Mouse (Mus musculus): Measurements from ENCODE around the gene Arrdc2. TPM values are rescaled to one million over a fixed set of nuclear protein-coding genes. Genes with fewer than 3 reads are reported as not detected.

The Arrdc2 gene
- total RNA-seq, 2 experiments from 2014 or later = 19.5 to 20.7 TPM

- intact Hi-C loops (cut with DNase I) = loop anchor here (1.0 kb wide), 1 partner anchor 24 kb away; the partner anchor contains the start of gene Rpl18a
- DNase-seq (ENCODE audit: extremely low spot score in 1 of 2, low spot score in 2 of 2) = peak; percentile 94 to 96
- H3K4me3 ChIP-seq = peak within 1 kb of the TSS; percentile 99
- peak within 1 kb of the TSS; percentile 96 for H3K27ac ChIP-seq
- TF ChIP-seq CTCF (IDR thresholded peaks at IDR 0.05) = no peak; the same call in none of the 2 replicates
Observed at GRCm38 (mm10) chr8:70873364-70873985, 34.0 kb upstream of the Arrdc2 start, which contains the start of gene Ccdc124. TSS of gene Ccdc124 (minus strand) at chr8:70873935.

DNA sequence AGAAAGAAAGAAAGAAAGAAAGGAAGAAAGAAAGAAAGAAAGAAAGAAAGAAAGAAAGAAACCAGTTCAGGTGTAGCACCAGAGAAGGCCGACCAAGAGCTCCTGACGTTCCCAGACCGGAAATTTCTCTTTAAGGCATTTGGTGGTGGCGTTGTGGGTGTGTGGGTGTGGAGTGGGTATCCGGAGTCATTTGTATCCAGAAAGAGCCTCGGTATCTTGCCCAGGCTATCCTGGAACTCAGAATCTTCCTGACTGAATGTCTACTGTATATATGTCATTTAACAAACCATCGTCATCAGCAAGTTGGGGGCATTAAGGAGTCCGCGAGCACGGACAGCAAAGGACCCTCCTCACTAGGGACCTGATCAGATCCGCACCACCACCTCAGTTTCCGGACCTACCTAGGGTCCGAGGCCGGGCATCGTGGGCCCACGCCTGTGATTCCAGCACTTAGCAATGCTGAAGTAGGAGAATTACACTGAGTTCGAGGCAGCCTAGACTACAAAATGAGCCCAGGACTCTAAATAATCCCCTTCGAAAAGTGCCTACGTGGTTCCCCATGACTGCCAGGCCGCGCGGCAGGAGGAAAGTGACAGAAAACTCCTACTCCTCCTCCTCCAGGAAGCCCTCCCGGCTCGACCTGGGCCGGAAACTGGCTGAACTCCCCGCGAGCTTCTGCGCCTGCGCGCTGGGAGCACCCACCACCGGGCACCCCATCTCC, 33.3 kb upstream of the Arrdc2 start:
- Histone ChIP-seq H3K4me3 (peak overlapping the region; percentile 99), H3K27ac (peak overlapping the region; percentile 96)
- DNase-seq (ENCODE audit: extremely low spot score in 1 of 2, low spot score in 2 of 2) = no peak
- intact Hi-C loops (cut with DNase I) = loop anchor here (1.0 kb wide), 1 partner anchor 24 kb away; the partner anchor contains the start of gene Rpl18a
- TF ChIP-seq CTCF (IDR thresholded peaks at IDR 0.05) = no peak

DNA sequence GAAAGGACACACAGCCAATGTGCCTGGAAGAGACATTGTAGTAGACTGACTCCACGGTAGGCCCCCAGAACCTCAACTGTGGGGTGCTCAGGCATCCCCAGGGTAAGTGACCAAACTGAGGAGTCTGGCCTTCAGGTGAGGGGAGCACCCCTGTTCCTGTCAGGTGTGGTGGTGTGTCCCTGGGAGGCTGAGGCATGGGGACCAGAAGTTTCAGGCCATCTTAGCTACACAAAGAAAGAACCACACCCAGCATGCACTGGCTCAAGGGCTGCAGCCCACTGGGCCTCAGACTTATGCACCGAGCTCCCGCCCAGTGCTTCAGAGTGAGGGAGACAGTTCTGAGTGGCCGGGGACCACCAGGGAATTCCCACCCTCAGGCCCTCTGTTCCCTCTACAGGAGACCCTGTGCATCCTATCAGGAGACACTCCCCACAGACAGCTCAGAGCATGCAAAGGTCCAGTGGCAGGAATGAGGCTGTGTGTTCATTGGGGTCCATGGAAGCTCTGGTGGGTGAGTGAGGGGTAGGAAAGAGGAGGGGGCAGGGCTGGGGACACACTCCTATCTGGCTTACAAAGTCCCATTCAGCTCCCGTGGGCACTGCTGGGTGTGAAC, 31.8 kb upstream of the Arrdc2 start:
- Histone ChIP-seq H3K4me3 (no peak overlapping the region), H3K27ac (no peak overlapping the region)
- TF ChIP-seq CTCF (IDR thresholded peaks at IDR 0.05) = no peak
- intact Hi-C loops (cut with DNase I) = no loop called here
- DNase-seq (ENCODE audit: extremely low spot score in 1 of 2, low spot score in 2 of 2) = no peak

GRCm38 (mm10) chr8:70869601-70870041, 30.1 kb upstream of the Arrdc2 start:
- H3K27ac ChIP-seq = peak overlapping the region; percentile 37
- no peak overlapping the region for H3K4me3 ChIP-seq
- TF ChIP-seq CTCF (IDR thresholded peaks at IDR 0.05) = peak; percentile 94
- intact Hi-C loops (cut with DNase I) = loop anchor here (1.0 kb wide), 1 partner anchor 25 kb away; no protein-coding TSS in a partner anchor
- DNase-seq (ENCODE audit: extremely low spot score in 1 of 2, low spot score in 2 of 2) = peak; percentile 78

DNA sequence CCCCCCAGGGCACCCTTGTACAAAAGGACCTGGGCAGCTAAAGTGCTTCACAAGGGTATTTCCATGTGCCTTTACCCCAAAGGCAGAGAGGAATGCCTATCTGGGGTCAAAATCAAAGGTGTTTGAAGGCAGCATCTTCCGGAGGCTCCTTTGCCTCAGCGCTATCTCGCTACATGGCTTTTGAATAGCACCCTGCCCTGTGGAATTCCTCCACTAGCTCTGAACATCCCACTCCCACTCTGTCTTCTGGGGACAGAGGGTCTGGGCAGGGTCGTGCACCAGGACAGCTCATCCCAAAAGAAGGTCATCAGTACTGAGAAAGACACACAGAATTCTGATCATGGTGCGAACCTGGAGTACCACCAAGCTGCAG, 29.7 kb upstream of the Arrdc2 start:
- no peak for TF ChIP-seq CTCF (IDR thresholded peaks at IDR 0.05)
- Histone ChIP-seq H3K4me3 (no peak overlapping the region), H3K27ac (peak overlapping the region; percentile 30)
- no peak for DNase-seq (ENCODE audit: extremely low spot score in 1 of 2, low spot score in 2 of 2)
- intact Hi-C loops (cut with DNase I) = loop anchor here (1.0 kb wide), 1 partner anchor 25 kb away; no protein-coding TSS in a partner anchor

GRCm38 (mm10) chr8:70868559-70869198, 29.2 kb upstream of the Arrdc2 start:
- peak overlapping the region; percentile 30 for H3K27ac ChIP-seq
- intact Hi-C loops (cut with DNase I) = loop anchor here (1.0 kb wide), 1 partner anchor 24 kb away; no protein-coding TSS in a partner anchor
- DNase-seq (ENCODE audit: extremely low spot score in 1 of 2, low spot score in 2 of 2) = no peak

GRCm38 (mm10) chr8:70866566-70866965, 27.0 kb upstream of the Arrdc2 start:
- Histone ChIP-seq H3K27ac (no peak overlapping the region; the same call in 1 of the 2 replicates), H3K4me3 (no peak overlapping the region)
- intact Hi-C loops (cut with DNase I) = no loop called here
- no peak for TF ChIP-seq CTCF (IDR thresholded peaks at IDR 0.05)
- no peak for DNase-seq (ENCODE audit: extremely low spot score in 1 of 2, low spot score in 2 of 2)

More at GRCm38 (mm10) chr8:70868559-70869198, 29.2 kb upstream of the Arrdc2 start:
- no peak; the same call in 1 of the 2 replicates for TF ChIP-seq CTCF (IDR thresholded peaks at IDR 0.05)
- no peak overlapping the region for H3K4me3 ChIP-seq

- H3K27ac ChIP-seq = peak overlapping the region; percentile 93
- DNase-seq (ENCODE audit: extremely low spot score in 1 of 2, low spot score in 2 of 2) = no peak
- TF ChIP-seq CTCF (IDR thresholded peaks at IDR 0.05) = no peak
- peak overlapping the region; percentile 62 for H3K4me3 ChIP-seq
- intact Hi-C loops (cut with DNase I) = no loop called here
Observed at GRCm38 (mm10) chr8:70866001-70866520, 26.5 kb upstream of the Arrdc2 start.

DNA sequence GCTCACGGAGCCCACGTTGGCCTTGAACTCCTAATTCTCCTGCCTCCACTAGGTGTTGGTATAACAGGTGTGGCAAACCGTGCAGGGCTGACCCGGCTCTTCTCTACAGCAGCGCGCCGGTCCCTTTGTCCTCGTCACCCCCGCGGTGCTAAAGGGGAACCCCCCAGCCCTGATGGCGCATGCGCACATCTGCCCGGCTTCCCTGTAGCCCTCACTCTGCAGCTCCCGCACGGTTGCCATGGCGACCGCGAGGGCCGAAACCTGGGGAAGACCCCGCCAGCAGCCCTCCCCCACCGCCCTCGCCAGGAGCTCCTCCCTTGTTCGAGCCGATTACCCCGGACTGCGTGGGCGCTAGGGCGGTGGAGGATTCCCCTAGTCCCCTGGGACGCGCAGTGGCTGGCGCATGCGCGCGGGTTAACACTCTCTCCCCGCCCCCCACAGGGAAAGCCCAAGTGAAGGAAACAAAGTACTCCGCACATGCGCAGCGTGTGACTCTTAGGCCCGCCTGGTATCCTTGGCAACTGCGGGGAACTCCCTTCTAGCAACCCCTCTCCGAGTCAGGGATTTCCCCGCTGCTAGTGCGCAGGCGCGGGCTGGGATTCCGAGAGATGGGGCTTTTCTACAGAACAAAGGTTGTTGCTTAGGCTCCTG, 26.0 kb upstream of the Arrdc2 start:
- H3K4me3 ChIP-seq = peak overlapping the region; percentile 62
- H3K27ac ChIP-seq = peak overlapping the region; percentile 93
- DNase-seq (ENCODE audit: extremely low spot score in 1 of 2, low spot score in 2 of 2) = peak; percentile 98 to 99
- intact Hi-C loops (cut with DNase I) = no loop called here
- no peak for TF ChIP-seq CTCF (IDR thresholded peaks at IDR 0.05)

DNA sequence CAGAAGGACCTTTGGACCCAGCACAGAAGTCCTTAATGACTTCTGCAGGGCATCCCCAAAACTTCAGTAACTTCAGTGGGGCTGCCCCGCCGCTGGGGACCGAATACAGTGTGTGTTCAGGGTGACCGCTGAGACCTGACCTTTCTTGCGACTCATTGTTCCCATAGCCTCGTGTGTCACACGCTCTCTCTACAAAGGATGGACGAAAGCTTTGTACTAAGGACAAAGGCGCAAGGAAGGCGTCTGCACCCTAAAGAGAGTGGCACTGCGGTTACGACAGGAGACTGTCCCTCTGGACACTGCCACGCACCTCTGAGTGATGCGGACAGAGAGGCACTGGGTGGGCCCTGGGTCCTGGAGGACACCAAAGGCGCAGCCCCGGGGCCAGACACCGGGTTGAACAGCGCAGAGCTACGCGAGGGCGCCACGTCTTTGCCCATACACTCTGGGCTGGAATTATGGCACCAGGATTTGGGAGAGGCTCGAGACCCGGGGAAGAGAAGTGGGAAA, 25.2 kb upstream of the Arrdc2 start:
- intact Hi-C loops (cut with DNase I) = no loop called here
- no peak for TF ChIP-seq CTCF (IDR thresholded peaks at IDR 0.05)
- peak overlapping the region; percentile 93 for H3K27ac ChIP-seq
- peak overlapping the region; percentile 62 for H3K4me3 ChIP-seq
- no peak for DNase-seq (ENCODE audit: extremely low spot score in 1 of 2, low spot score in 2 of 2)

Data from left cerebral cortex, adult 2 months (tissue).